Mouse (Mus musculus): ENCODE results near the gene Gm45808. TPM values are rescaled to one million over a fixed set of nuclear protein-coding genes. Genes with fewer than 3 reads are reported as not detected.

Gm45808 gene
- polyA plus RNA-seq, 1 experiment from 2014 or later = not detected

GRCm38 (mm10) chr7:45478774-45479173, 7.8 kb downstream of the Gm45808 start:
- H3K9me3 ChIP-seq (ENCODE audit: control insufficient read depth) = no peaks in the 10 kb centered on the region
- H3K4me2 ChIP-seq (replicated peaks; ENCODE audit: low read depth) = no peak overlapping the region
- no peak overlapping the region for H3K27ac ChIP-seq (ENCODE audit: low read depth, low read length)
- no peak for TF ChIP-seq CTCF (IDR thresholded peaks at IDR 0.05; ENCODE audit: low read depth)
- no peaks in the 10 kb centered on the region for H3K4me1 ChIP-seq (replicated peaks; ENCODE audit: control insufficient read depth, insufficient read depth, low read length)
- H3K36me3 ChIP-seq (ENCODE audit: control insufficient read depth, insufficient read depth) = no peaks in the 10 kb centered on the region
- 93% methylated on average over 7 of the region's 7 CpGs for WGBS
- H3K4me3 ChIP-seq (ENCODE audit: low read depth, low read length) = no peak overlapping the region
- no peaks in the 10 kb centered on the region for H3K27me3 ChIP-seq (replicated peaks; ENCODE audit: control insufficient read depth, insufficient read depth, low read length)
- no peak for ATAC-seq
- no peak overlapping the region for H3K9ac ChIP-seq (ENCODE audit: low read depth, low read length)

- Histone ChIP-seq H3K4me2 (replicated peaks; ENCODE audit: low read depth) (no peak overlapping the region), H3K27me3 (replicated peaks; ENCODE audit: control insufficient read depth, insufficient read depth, low read length) (no peaks in the 10 kb centered on the region), H3K9me3 (ENCODE audit: control insufficient read depth) (no peaks in the 10 kb centered on the region), H3K36me3 (ENCODE audit: control insufficient read depth, insufficient read depth) (no peaks in the 10 kb centered on the region), H3K4me3 (ENCODE audit: low read depth, low read length) (no peak overlapping the region), H3K9ac (ENCODE audit: low read depth, low read length) (no peak overlapping the region), H3K4me1 (replicated peaks; ENCODE audit: control insufficient read depth, insufficient read depth, low read length) (no peaks in the 10 kb centered on the region), H3K27ac (ENCODE audit: low read depth, low read length) (no peak overlapping the region)
- 12% methylated on average over 3 of the region's 3 CpGs for WGBS
- ATAC-seq = peak; percentile 28; the same call in 1 of the 2 replicates
- TF ChIP-seq CTCF (IDR thresholded peaks at IDR 0.05; ENCODE audit: low read depth) = peak; percentile 88
Measured at GRCm38 (mm10) chr7:45477003-45477402, 9.6 kb downstream of the Gm45808 start.

- H3K27me3 ChIP-seq (replicated peaks; ENCODE audit: control insufficient read depth, insufficient read depth, low read length) = no peaks in the 10 kb centered on the region
- H3K9ac ChIP-seq (ENCODE audit: low read depth, low read length) = no peak overlapping the region
- H3K36me3 ChIP-seq (ENCODE audit: control insufficient read depth, insufficient read depth) = no peaks in the 10 kb centered on the region
- H3K27ac ChIP-seq (ENCODE audit: low read depth, low read length) = no peak overlapping the region
- ATAC-seq = no peak
- TF ChIP-seq CTCF (IDR thresholded peaks at IDR 0.05; ENCODE audit: low read depth) = no peak
- no peaks in the 10 kb centered on the region for H3K9me3 ChIP-seq (ENCODE audit: control insufficient read depth)
- 49% methylated on average over 1 of the region's 1 CpGs for WGBS
- H3K4me3 ChIP-seq (ENCODE audit: low read depth, low read length) = no peak overlapping the region
- H3K4me1 ChIP-seq (replicated peaks; ENCODE audit: control insufficient read depth, insufficient read depth, low read length) = no peaks in the 10 kb centered on the region
- no peak overlapping the region for H3K4me2 ChIP-seq (replicated peaks; ENCODE audit: low read depth)
Measured at GRCm38 (mm10) chr7:45476453-45476852, 10.2 kb downstream of the Gm45808 start.

- Histone ChIP-seq H3K9ac (ENCODE audit: low read depth, low read length) (no peak overlapping the region), H3K36me3 (ENCODE audit: control insufficient read depth, insufficient read depth) (no peaks in the 10 kb centered on the region), H3K4me1 (replicated peaks; ENCODE audit: control insufficient read depth, insufficient read depth, low read length) (no peaks in the 10 kb centered on the region), H3K4me3 (ENCODE audit: low read depth, low read length) (peak overlapping the region; percentile 17), H3K27ac (ENCODE audit: low read depth, low read length) (peak overlapping the region; percentile 69; the same call in 1 of the 2 replicates), H3K4me2 (replicated peaks; ENCODE audit: low read depth) (peak overlapping the region; percentile 59), H3K27me3 (replicated peaks; ENCODE audit: control insufficient read depth, insufficient read depth, low read length) (no peaks in the 10 kb centered on the region), H3K9me3 (ENCODE audit: control insufficient read depth) (no peaks in the 10 kb centered on the region)
- ATAC-seq = peak; percentile 69
- no peak for TF ChIP-seq CTCF (IDR thresholded peaks at IDR 0.05; ENCODE audit: low read depth)
- 32% methylated on average over 16 of the region's 16 CpGs for WGBS
Measured at GRCm38 (mm10) chr7:45475291-45475969, 11.2 kb downstream of the Gm45808 start.

- no peaks in the 10 kb centered on the region for H3K36me3 ChIP-seq (ENCODE audit: control insufficient read depth, insufficient read depth)
- no peak overlapping the region for H3K4me3 ChIP-seq (ENCODE audit: low read depth, low read length)
- no peak overlapping the region for H3K4me2 ChIP-seq (replicated peaks; ENCODE audit: low read depth)
- TF ChIP-seq CTCF (IDR thresholded peaks at IDR 0.05; ENCODE audit: low read depth) = peak; percentile 89
- no peak overlapping the region for H3K9ac ChIP-seq (ENCODE audit: low read depth, low read length)
- 6% methylated on average over 3 of the region's 3 CpGs for WGBS
- no peaks in the 10 kb centered on the region for H3K27me3 ChIP-seq (replicated peaks; ENCODE audit: control insufficient read depth, insufficient read depth, low read length)
- no peak for ATAC-seq
- 0 out of 2 replicates have a peak, but pooled peaks cover 2% of the 10 kb centered on the region for H3K4me1 ChIP-seq (replicated peaks; ENCODE audit: control insufficient read depth, insufficient read depth, low read length)
- H3K9me3 ChIP-seq (ENCODE audit: control insufficient read depth) = no peaks in the 10 kb centered on the region
- no peak overlapping the region for H3K27ac ChIP-seq (ENCODE audit: low read depth, low read length)
Measured at GRCm38 (mm10) chr7:45470869-45471268, 15.7 kb downstream of the Gm45808 start.

- no peak for TF ChIP-seq CTCF (IDR thresholded peaks at IDR 0.05; ENCODE audit: low read depth)
- peak overlapping the region; percentile 87 for H3K4me3 ChIP-seq (ENCODE audit: low read depth, low read length)
- H3K36me3 ChIP-seq (ENCODE audit: control insufficient read depth, insufficient read depth) = peaks cover 21% of the 10 kb centered on the region
- peak overlapping the region; percentile 73 for H3K9ac ChIP-seq (ENCODE audit: low read depth, low read length)
- no peaks in the 10 kb centered on the region for H3K27me3 ChIP-seq (replicated peaks; ENCODE audit: control insufficient read depth, insufficient read depth, low read length)
- H3K4me2 ChIP-seq (replicated peaks; ENCODE audit: low read depth) = peak overlapping the region; percentile 93
- peak; percentile 20 for ATAC-seq
- 0 out of 2 replicates have a peak, but pooled peaks cover 4% of the 10 kb centered on the region for H3K4me1 ChIP-seq (replicated peaks; ENCODE audit: control insufficient read depth, insufficient read depth, low read length)
- H3K9me3 ChIP-seq (ENCODE audit: control insufficient read depth) = no peaks in the 10 kb centered on the region
- WGBS = 29% methylated on average over 7 of the region's 7 CpGs
- no peak overlapping the region for H3K27ac ChIP-seq (ENCODE audit: low read depth, low read length)
Measured at GRCm38 (mm10) chr7:45467090-45467670, 19.4 kb downstream of the Gm45808 start.

All from intestine, postnatal 0 days (tissue).